Mouse (Mus musculus): Measurements from ENCODE around the gene Ier2.

Gene Ier2

GRCm38 (mm10) chr8:84661961-84662571 lies 586 bp downstream of the Ier2 start:
- no peak for DNase-seq (ENCODE audit: low spot score in 2 of 2)

- DNase-seq (ENCODE audit: low spot score in 2 of 2): peak in 1 of 2 experiments; percentile 59
Measured at GRCm38 (mm10) chr8:84661458-84661871, 1.2 kb downstream of the Ier2 start.

GRCm38 (mm10) chr8:84660819-84661457 lies 1.7 kb downstream of the Ier2 start:
- no peak for DNase-seq (ENCODE audit: low spot score in 2 of 2)

GRCm38 (mm10) chr8:84659936-84660818 lies 2.5 kb downstream of the Ier2 start:
- no peak for DNase-seq (ENCODE audit: low spot score in 2 of 2)

GRCm38 (mm10) chr8:84658951-84659350 lies 3.7 kb downstream of the Ier2 start:
- DNase-seq (ENCODE audit: low spot score in 2 of 2): no peak

- no peak for DNase-seq (ENCODE audit: low spot score in 2 of 2)
Measured at GRCm38 (mm10) chr8:84657680-84658079, 5.0 kb downstream of the Ier2 start.

- no peak for DNase-seq (ENCODE audit: low spot score in 2 of 2)
Measured at GRCm38 (mm10) chr8:84657203-84657602, 5.4 kb downstream of the Ier2 start.

GRCm38 (mm10) chr8:84656641-84657126 lies 6.0 kb downstream of the Ier2 start:
- DNase-seq (ENCODE audit: low spot score in 2 of 2): no peak

- DNase-seq (ENCODE audit: low spot score in 2 of 2): no peak
Measured at GRCm38 (mm10) chr8:84656191-84656525, 6.5 kb downstream of the Ier2 start.

GRCm38 (mm10) chr8:84655336-84656190 lies 7.1 kb downstream of the Ier2 start:
- DNase-seq (ENCODE audit: low spot score in 2 of 2): no peak

GRCm38 (mm10) chr8:84654597-84654996 lies 8.1 kb downstream of the Ier2 start:
- DNase-seq (ENCODE audit: low spot score in 2 of 2): no peak

- DNase-seq (ENCODE audit: low spot score in 2 of 2): no peak
Measured at GRCm38 (mm10) chr8:84653092-84653631, 9.5 kb downstream of the Ier2 start.

- no peak for DNase-seq (ENCODE audit: low spot score in 2 of 2)
Measured at GRCm38 (mm10) chr8:84650213-84650612, 12.4 kb downstream of the Ier2 start.

- no peak for DNase-seq (ENCODE audit: low spot score in 2 of 2)
Measured at GRCm38 (mm10) chr8:84647461-84647901, 15.2 kb downstream of the Ier2 start.

- no peak for DNase-seq (ENCODE audit: low spot score in 2 of 2)
Measured at GRCm38 (mm10) chr8:84646800-84647199, 15.9 kb downstream of the Ier2 start.

GRCm38 (mm10) chr8:84643019-84643418 lies 19.6 kb downstream of the Ier2 start:
- no peak for DNase-seq (ENCODE audit: low spot score in 2 of 2)

GRCm38 (mm10) chr8:84641578-84642361 lies 20.9 kb downstream of the Ier2 start:
- DNase-seq (ENCODE audit: low spot score in 2 of 2): no peak

GRCm38 (mm10) chr8:84640617-84641294 lies 21.9 kb downstream of the Ier2 start:
- DNase-seq (ENCODE audit: low spot score in 2 of 2): no peak

GRCm38 (mm10) chr8:84640010-84640588 lies 22.6 kb downstream of the Ier2 start:
- DNase-seq (ENCODE audit: low spot score in 2 of 2): no peak

Measured in left cerebral cortex, adult 9 months (tissue).